Comparison of ENCODE assay signal across 26 mouse cellular contexts in the genomic region with DNA sequence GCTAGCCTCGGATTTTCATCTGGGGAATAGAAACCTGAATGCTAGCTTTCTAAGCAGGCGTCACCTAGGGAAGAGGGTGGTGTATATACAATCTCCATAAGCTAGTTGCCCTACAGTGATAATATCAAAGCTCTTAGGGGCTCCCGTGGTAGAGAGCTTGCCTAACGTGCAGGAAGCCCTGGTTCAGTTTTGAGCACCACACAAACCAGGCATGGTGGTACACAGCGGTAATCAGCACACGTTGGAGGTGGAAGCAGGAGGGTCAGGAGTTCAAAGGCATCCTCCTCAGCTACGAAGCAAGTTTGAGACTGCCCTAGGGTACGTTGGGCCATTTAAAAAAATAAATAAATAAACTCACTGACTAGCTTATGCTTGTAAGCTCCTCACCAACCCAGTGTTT. TPM values are rescaled to one million over a fixed set of nuclear protein-coding genes. Genes with fewer than 3 reads are reported as not detected.
DNase-seq lines count a peak whose midpoint lies in the region; ATAC-seq and TF ChIP-seq lines count a peak whose summit lies in the region.
"Had no signal": no experiment of that assay in that cellular context is flagged by ENCODE, and none has a peak within 500 bp of the region (broad histone marks: within the 10 kb centered on the region; RNA-seq: fewer than 3 reads in every experiment).

No protein-coding gene starts in this region.

- TF ChIP-seq CTCF in thymus, adult 2 months (IDR thresholded peaks at IDR 0.05; ENCODE audit: borderline replicate concordance, control insufficient read depth, extremely low read depth, insufficient read depth, low read length, poor library complexity): no peak

- H3K27me3 ChIP-seq in heart, embryonic 16.5 days (ENCODE audit: control insufficient read depth, insufficient read depth, low read length): no peaks in the 10 kb centered on the region
- no peaks in the 10 kb centered on the region for H3K27me3 ChIP-seq in thymus, adult 2 months (ENCODE audit: control insufficient read depth, insufficient read depth, low read length)
- H3K27me3 ChIP-seq in liver, embryonic 15.5 days: no peaks in the 10 kb centered on the region
- H3K27me3 ChIP-seq: forebrain, embryonic 12.5 days; limb, embryonic 12.5 days; neural tube, embryonic 15.5 days had no signal

- no peak overlapping the region for H3K9ac ChIP-seq in heart, embryonic 16.5 days (ENCODE audit: low read length)
- H3K9ac ChIP-seq in liver, embryonic 15.5 days: no peak overlapping the region
- H3K9ac ChIP-seq: forebrain, embryonic 12.5 days; limb, embryonic 12.5 days; neural tube, embryonic 15.5 days had no signal

- H3K27ac ChIP-seq in heart, embryonic 16.5 days (ENCODE audit: low read length): 0 out of 2 replicates have a peak overlapping the region, but pooled peaks have one; percentile 16
- peak overlapping the region; percentile 84 for H3K27ac ChIP-seq in thymus, adult 2 months (ENCODE audit: control insufficient read depth, insufficient read depth, low read length)
- peak overlapping the region; percentile 78 for H3K27ac ChIP-seq in liver, embryonic 15.5 days (replicated peaks)
- H3K27ac ChIP-seq: forebrain, embryonic 12.5 days; limb, embryonic 12.5 days; neural tube, embryonic 15.5 days had no signal

- no peak overlapping the region for H3K4me3 ChIP-seq in heart, embryonic 16.5 days (ENCODE audit: low read length)
- no peak overlapping the region for H3K4me3 ChIP-seq in thymus, adult 2 months (ENCODE audit: control insufficient read depth, insufficient read depth, low read length)
- H3K4me3 ChIP-seq in liver, embryonic 15.5 days (replicated peaks): no peak overlapping the region
- H3K4me3 ChIP-seq: forebrain, embryonic 12.5 days; limb, embryonic 12.5 days; myocyte; neural tube, embryonic 15.5 days had no signal

- DNase-seq in heart, adult 18-20 months: no peak
- no peak for DNase-seq in thymus, adult 2 months
- no peak for DNase-seq in thymus, postnatal 10 days (ENCODE audit: low spot score in 2 of 2)
- no peak for DNase-seq in right cerebral cortex, postnatal 14 days
- no peak for DNase-seq in left cerebral cortex, adult 9 months (ENCODE audit: low spot score in 2 of 2)
- DNase-seq: adrenal gland, adult 2 months; cerebellum, adult 11 months; cerebellum, postnatal 14 days; gastrocnemius, postnatal 25 days; kidney, adult 8-10 months; kidney, postnatal 25 days; layer of hippocampus, adult 9-11 months; lung, postnatal 10 days; midbrain, embryonic 14.5 days; right cerebral cortex, postnatal 4 days had no signal

- no peaks in the 10 kb centered on the region for H3K9me3 ChIP-seq in heart, embryonic 16.5 days (replicated peaks; ENCODE audit: control insufficient read depth, low read length)
- H3K9me3 ChIP-seq in liver, embryonic 15.5 days (replicated peaks): no peaks in the 10 kb centered on the region
- H3K9me3 ChIP-seq: forebrain, embryonic 12.5 days; limb, embryonic 12.5 days; neural tube, embryonic 15.5 days had no signal

- no peak overlapping the region for H3K4me2 ChIP-seq in heart, embryonic 16.5 days (ENCODE audit: low read depth, low read length)
- H3K4me2 ChIP-seq in liver, embryonic 15.5 days: no peak overlapping the region
- H3K4me2 ChIP-seq: forebrain, embryonic 12.5 days; limb, embryonic 12.5 days; neural tube, embryonic 15.5 days had no signal

- TF ChIP-seq POLR2A in thymus, adult 2 months (IDR thresholded peaks at IDR 0.05; ENCODE audit: control insufficient read depth, extremely low read depth, insufficient read depth, low read length, poor library complexity): no peak

- WGBS in heart, embryonic 16.5 days: 66% methylated on average over 8 of the region's 8 CpGs
- WGBS in thymus, adult 2 months: 58% methylated on average over 8 of the region's 8 CpGs
- WGBS in liver, embryonic 15.5 days (ENCODE audit: insufficient replicate concordance): 35% methylated on average over 8 of the region's 8 CpGs

- H3K4me1 ChIP-seq in heart, embryonic 16.5 days (ENCODE audit: control insufficient read depth, insufficient read depth, low read length): peaks cover 23% of the 10 kb centered on the region
- peaks cover 37% of the 10 kb centered on the region for H3K4me1 ChIP-seq in thymus, adult 2 months (replicated peaks; ENCODE audit: control insufficient read depth, insufficient read depth, low read length)
- peaks cover 56% of the 10 kb centered on the region for H3K4me1 ChIP-seq in liver, embryonic 15.5 days (replicated peaks)
- H3K4me1 ChIP-seq: limb, embryonic 12.5 days had no signal

- no peak for ATAC-seq in heart, embryonic 16.5 days (replicated peaks; ENCODE audit: extremely low read depth, insufficient read depth, low FRiP score)
- ATAC-seq in liver, embryonic 15.5 days (ENCODE audit: insufficient read depth): no peak
- ATAC-seq: hindbrain, embryonic 16.5 days had no signal

- no peaks in the 10 kb centered on the region for H3K36me3 ChIP-seq in heart, embryonic 16.5 days (ENCODE audit: control insufficient read depth, insufficient read depth)
- no peaks in the 10 kb centered on the region for H3K36me3 ChIP-seq in thymus, adult 2 months (ENCODE audit: control insufficient read depth, insufficient read depth, low read length)
- no peaks in the 10 kb centered on the region for H3K36me3 ChIP-seq in liver, embryonic 15.5 days (replicated peaks)
- H3K36me3 ChIP-seq: forebrain, embryonic 12.5 days; limb, embryonic 12.5 days; neural tube, embryonic 15.5 days had no signal

RNA-seq across cellular contexts. Expression of gene Ldha, which starts 9.6 kb away (rescaled TPM):
- 3,218 and 3,386 TPM in 2 replicates for polyA plus RNA-seq in heart, embryonic 16.5 days (2015; fragmentation: Nextera tagmentation; extraction: Ambion mirVana)
- 100 to 1,000 TPM; 768 to 793 TPM for total RNA-seq in heart, adult 18-20 months (2021)
- polyA plus RNA-seq in thymus, adult 2 months (2012; rRNA removed): 600 and 660 TPM in 2 replicates
- 1,291 and 1,714 TPM in 2 replicates for polyA plus RNA-seq in liver, embryonic 15.5 days (2015; fragmentation: Nextera tagmentation; extraction: Ambion mirVana)

RNA-seq across cellular contexts. Expression of gene Ldhc, which starts 29.3 kb away (rescaled TPM):
- polyA plus RNA-seq in heart, embryonic 16.5 days (2015; fragmentation: Nextera tagmentation; extraction: Ambion mirVana): not detected in 2 replicates
- total RNA-seq in heart, adult 18-20 months (2021): not detected
- polyA plus RNA-seq in thymus, adult 2 months (2012; rRNA removed): 0.20 TPM in 1 of 2 replicates, not detected in the other
- polyA plus RNA-seq in liver, embryonic 15.5 days (2015; fragmentation: Nextera tagmentation; extraction: Ambion mirVana): 0.18 TPM in 1 of 2 replicates, not detected in the other
- total RNA-seq: adrenal gland, adult 2 months; gastrocnemius, postnatal 25 days; heart, postnatal 25 days; left cerebral cortex, adult 8-10 months had no signal
- polyA plus RNA-seq: adrenal gland, adult 2 months; forebrain, embryonic 12.5 days; frontal cortex, adult 2 months; limb, embryonic 12.5 days; urinary bladder, adult 2 months had no signal

RNA-seq across cellular contexts. Expression of gene Gtf2h1, which starts 35.8 kb away (rescaled TPM):
- polyA plus RNA-seq in heart, embryonic 16.5 days (2015; fragmentation: Nextera tagmentation; extraction: Ambion mirVana): 32.2 and 33.3 TPM in 2 replicates
- total RNA-seq in heart, adult 18-20 months (2021): 10 to 100 TPM; 15.9 to 19.4 TPM
- 13.0 and 14.4 TPM in 2 replicates for polyA plus RNA-seq in thymus, adult 2 months (2012; rRNA removed)
- 25.4 and 26.3 TPM in 2 replicates for polyA plus RNA-seq in liver, embryonic 15.5 days (2015; fragmentation: Nextera tagmentation; extraction: Ambion mirVana)

RNA-seq across cellular contexts. Expression of gene Hps5, which starts 35.8 kb away (rescaled TPM):
- polyA plus RNA-seq in heart, embryonic 16.5 days (2015; fragmentation: Nextera tagmentation; extraction: Ambion mirVana): 10.4 and 13.0 TPM in 2 replicates
- 10 to 100 TPM in 1 of 2 experiments, 1 to 10 TPM in 1; 7.7 to 11.6 TPM for total RNA-seq in heart, adult 18-20 months (2021)
- 21.4 and 22.3 TPM in 2 replicates for polyA plus RNA-seq in thymus, adult 2 months (2012; rRNA removed)
- polyA plus RNA-seq in liver, embryonic 15.5 days (2015; fragmentation: Nextera tagmentation; extraction: Ambion mirVana): 6.7 and 7.5 TPM in 2 replicates

Comparison
In these comparisons a context has a peak if more than half of its experiments do, and no peak if none do; other contexts are left out.
1. H3K27ac ChIP-seq: peak in every context shown above with its lines; median percentile 84 in thymus, adult 2 months; 78 in liver, embryonic 15.5 days; 16 in heart, embryonic 16.5 days.